Mouse (Mus musculus) limb, embryonic 12.5 days (tissue): ENCODE measurements around the gene Npr3. TPM values are rescaled to one million over a fixed set of nuclear protein-coding genes. Genes with fewer than 3 reads are reported as not detected.

Experiments
- ATAC-seq: fragments of 200-750 bp; cut with Nextera tagmentation; 2 replicates; pipeline ENCODE4 v1.8.0; 2017; ENCODE audit warnings: low read depth, moderate TSS enrichment; ENCODE audit not compliant: insufficient number of reproducible peaks, insufficient read depth, low FRiP score, low TSS enrichment
- H3K27ac ChIP-seq: fragments of 300-500 bp; sonication (generic); 2 replicates; pipeline ENCODE4 v1.5.1; 2016; ENCODE audit warnings: mild to moderate bottlenecking, moderate library complexity
- H3K27me3 ChIP-seq: fragments of 300-500 bp; sonication (generic); 2 replicates; pipeline ENCODE4 v1.6.1; 2016; ENCODE audit warnings: mild to moderate bottlenecking, moderate library complexity
- H3K36me3 ChIP-seq: fragments of 300-500 bp; sonication (generic); 2 replicates; pipeline ENCODE4 v1.6.1; 2016; ENCODE audit warnings: mild to moderate bottlenecking, moderate library complexity
- H3K4me1 ChIP-seq: fragments of 300-500 bp; sonication (generic); replicated peaks from 2 replicates; pipeline ENCODE4 v1.6.1; 2016
- H3K4me2 ChIP-seq: fragments of 300-500 bp; sonication (generic); 2 replicates; pipeline ENCODE4 v1.6.1; 2016; ENCODE audit warnings: mild to moderate bottlenecking, moderate library complexity
- H3K4me3 ChIP-seq: fragments of 300-500 bp; sonication (generic); replicated peaks from 2 replicates; pipeline ENCODE4 v1.5.1; 2016; ENCODE audit warnings: mild to moderate bottlenecking
- H3K9ac ChIP-seq: fragments of 300-500 bp; sonication (generic); replicated peaks from 2 replicates; pipeline ENCODE4 v1.6.1; 2016; ENCODE audit warnings: mild to moderate bottlenecking, moderate library complexity
- H3K9me3 ChIP-seq: fragments of 300-500 bp; sonication (generic); 2 replicates; pipeline ENCODE4 v1.6.1; 2016; ENCODE audit warnings: mild to moderate bottlenecking, moderate library complexity
- WGBS: fragments of 180-500 bp; shearing (Covaris S2); methylation state at CpG from one replicate; pipeline ENCODE4 v1.1.7; 2016; 5-methylcytosine and 5-hydroxymethylcytosine counted together
- polyA plus RNA-seq: library from polyadenylated mRNA; unstranded; fragments of >200 nt; fragmentation: Nextera tagmentation; extraction: Ambion mirVana; gene quantifications from 2 replicates; pipeline ENCODE4 v1.2.1, GENCODE M21; 2016

Npr3 gene
- polyA plus RNA-seq: 2.6 and 2.9 TPM in 2 replicates

GRCm38 (mm10) chr15:11906571-11907531, at the start of gene Npr3:
TSS of gene Npr3 (minus strand) at chr15:11907287.
- Histone ChIP-seq H3K4me3 (peak within 1 kb of the TSS; percentile 51), H3K9me3 (no peaks in the 10 kb centered on the region), H3K27ac (no peak within 1 kb of the TSS), H3K36me3 (no peaks in the 10 kb centered on the region), H3K27me3 (peaks cover 64% of the 10 kb centered on the region), H3K4me2 (peak within 1 kb of the TSS; percentile 93), H3K4me1 (peaks cover 43% of the 10 kb centered on the region), H3K9ac (peak within 1 kb of the TSS; percentile 42)
- no peak; the same call in 1 of the 2 replicates for ATAC-seq
- WGBS: under 1% methylated on average over 42 of the region's 42 CpGs

GRCm38 (mm10) chr15:11956129-11956528, 49.0 kb upstream of the Npr3 start:
- no peaks in the 10 kb centered on the region for H3K36me3 ChIP-seq
- WGBS: 83% methylated on average over 7 of the region's 7 CpGs
- H3K27ac ChIP-seq: no peak overlapping the region
- ATAC-seq: no peak
- H3K4me2 ChIP-seq: no peak overlapping the region
- H3K9ac ChIP-seq: no peak overlapping the region
- no peaks in the 10 kb centered on the region for H3K4me1 ChIP-seq
- H3K9me3 ChIP-seq: no peaks in the 10 kb centered on the region
- no peaks in the 10 kb centered on the region; the same call in 1 of the 2 replicates for H3K27me3 ChIP-seq
- H3K4me3 ChIP-seq: no peak overlapping the region

GRCm38 (mm10) chr15:11954190-11954589, 47.1 kb upstream of the Npr3 start:
- Histone ChIP-seq H3K4me3 (no peak overlapping the region), H3K4me2 (no peak overlapping the region), H3K4me1 (no peaks in the 10 kb centered on the region), H3K9ac (no peak overlapping the region), H3K27ac (no peak overlapping the region), H3K9me3 (no peaks in the 10 kb centered on the region), H3K27me3 (no peaks in the 10 kb centered on the region; the same call in 1 of the 2 replicates), H3K36me3 (no peaks in the 10 kb centered on the region)
- no peak for ATAC-seq
- WGBS: 64% methylated on average over 4 of the region's 4 CpGs

GRCm38 (mm10) chr15:11952159-11952558, 45.1 kb upstream of the Npr3 start:
- Histone ChIP-seq H3K27ac (no peak overlapping the region), H3K4me3 (no peak overlapping the region), H3K9ac (no peak overlapping the region), H3K4me1 (no peaks in the 10 kb centered on the region), H3K36me3 (no peaks in the 10 kb centered on the region), H3K9me3 (no peaks in the 10 kb centered on the region), H3K27me3 (no peaks in the 10 kb centered on the region; the same call in 1 of the 2 replicates), H3K4me2 (no peak overlapping the region)
- WGBS: 87% methylated on average over 3 of the region's 3 CpGs
- no peak for ATAC-seq

GRCm38 (mm10) chr15:11951181-11951580, 44.1 kb upstream of the Npr3 start:
- Histone ChIP-seq H3K27me3 (peaks cover 2% of the 10 kb centered on the region; the same call in 1 of the 2 replicates), H3K4me2 (no peak overlapping the region), H3K4me1 (no peaks in the 10 kb centered on the region), H3K27ac (no peak overlapping the region), H3K36me3 (no peaks in the 10 kb centered on the region), H3K9me3 (no peaks in the 10 kb centered on the region), H3K4me3 (no peak overlapping the region), H3K9ac (no peak overlapping the region)
- WGBS: 89% methylated on average over 7 of the region's 7 CpGs
- peak; percentile 67 for ATAC-seq

GRCm38 (mm10) chr15:11950144-11950543, 43.1 kb upstream of the Npr3 start:
- no peak overlapping the region for H3K4me2 ChIP-seq
- H3K9me3 ChIP-seq: no peaks in the 10 kb centered on the region
- H3K4me3 ChIP-seq: no peak overlapping the region
- H3K36me3 ChIP-seq: no peaks in the 10 kb centered on the region
- H3K9ac ChIP-seq: no peak overlapping the region
- peaks cover 11% of the 10 kb centered on the region; the same call in 1 of the 2 replicates for H3K27me3 ChIP-seq
- H3K4me1 ChIP-seq: no peaks in the 10 kb centered on the region
- H3K27ac ChIP-seq: no peak overlapping the region
- WGBS: 87% methylated on average over 10 of the region's 10 CpGs
- ATAC-seq: peak; percentile 49; the same call in 1 of the 2 replicates

- H3K4me3 ChIP-seq: no peak overlapping the region
- H3K9me3 ChIP-seq: no peaks in the 10 kb centered on the region
- no peak overlapping the region for H3K4me2 ChIP-seq
- no peak overlapping the region for H3K27ac ChIP-seq
- no peaks in the 10 kb centered on the region for H3K36me3 ChIP-seq
- WGBS: 84% methylated on average over 3 of the region's 3 CpGs
- H3K27me3 ChIP-seq: peaks cover 11% of the 10 kb centered on the region; the same call in 1 of the 2 replicates
- H3K4me1 ChIP-seq: no peaks in the 10 kb centered on the region
- no peak for ATAC-seq
- no peak overlapping the region for H3K9ac ChIP-seq
Measured at GRCm38 (mm10) chr15:11949490-11949889, 42.4 kb upstream of the Npr3 start.

- no peak overlapping the region for H3K9ac ChIP-seq
- H3K36me3 ChIP-seq: no peaks in the 10 kb centered on the region
- no peak overlapping the region for H3K4me2 ChIP-seq
- WGBS: 41% methylated on average over 5 of the region's 5 CpGs
- H3K27me3 ChIP-seq: peaks cover 8% of the 10 kb centered on the region
- ATAC-seq: no peak
- H3K4me1 ChIP-seq: peaks cover 17% of the 10 kb centered on the region
- H3K27ac ChIP-seq: no peak overlapping the region
- no peak overlapping the region for H3K4me3 ChIP-seq
- no peaks in the 10 kb centered on the region for H3K9me3 ChIP-seq
Measured at GRCm38 (mm10) chr15:11940855-11941254, 33.8 kb upstream of the Npr3 start.

GRCm38 (mm10) chr15:11927742-11928141, 20.7 kb upstream of the Npr3 start:
- Histone ChIP-seq H3K27me3 (no peaks in the 10 kb centered on the region), H3K4me3 (no peak overlapping the region), H3K36me3 (no peaks in the 10 kb centered on the region), H3K9ac (no peak overlapping the region), H3K27ac (no peak overlapping the region), H3K9me3 (no peaks in the 10 kb centered on the region), H3K4me2 (no peak overlapping the region), H3K4me1 (no peaks in the 10 kb centered on the region)
- no peak for ATAC-seq
- 86% methylated on average over 3 of the region's 3 CpGs for WGBS

GRCm38 (mm10) chr15:11914101-11914500, 7.0 kb upstream of the Npr3 start:
- peaks cover 6% of the 10 kb centered on the region; the same call in 1 of the 2 replicates for H3K9me3 ChIP-seq
- 83% methylated on average over 9 of the region's 9 CpGs for WGBS

GRCm38 (mm10) chr15:11909875-11910274, 2.8 kb upstream of the Npr3 start:
- Histone ChIP-seq H3K9me3 (no peaks in the 10 kb centered on the region), H3K27me3 (peaks cover 35% of the 10 kb centered on the region), H3K27ac (no peak overlapping the region), H3K4me2 (no peak overlapping the region), H3K4me1 (peaks cover 23% of the 10 kb centered on the region), H3K9ac (no peak overlapping the region), H3K4me3 (no peak overlapping the region), H3K36me3 (no peaks in the 10 kb centered on the region)
- ATAC-seq: no peak
- WGBS: 41% methylated on average over 6 of the region's 6 CpGs

More at GRCm38 (mm10) chr15:11914101-11914500, 7.0 kb upstream of the Npr3 start:
- Histone ChIP-seq H3K4me2 (no peak overlapping the region), H3K27me3 (peaks cover under 1% of the 10 kb centered on the region; the same call in 1 of the 2 replicates), H3K9ac (no peak overlapping the region), H3K4me3 (no peak overlapping the region), H3K36me3 (no peaks in the 10 kb centered on the region), H3K4me1 (no peaks in the 10 kb centered on the region), H3K27ac (no peak overlapping the region)
- no peak for ATAC-seq
